Mouse (Mus musculus) intestine, postnatal 0 days (tissue): ENCODE data around the gene Atxn1. TPM values are rescaled to one million over a fixed set of nuclear protein-coding genes. Genes with fewer than 3 reads are reported as not detected.

Experiments
- ATAC-seq: fragments of 200-750 bp; cut with Nextera tagmentation; 2 replicates; pipeline ENCODE4 v1.8.0; 2017; ENCODE audit warnings: mild to moderate bottlenecking, moderate TSS enrichment, moderate library complexity
- H3K27ac ChIP-seq: fragments of 300-500 bp; sonication (generic); 2 replicates; pipeline ENCODE4 v1.5.1; 2014; ENCODE audit warnings: mild to moderate bottlenecking, low read depth, low read length, moderate library complexity
- H3K27me3 ChIP-seq: fragments of 300-500 bp; sonication (generic); replicated peaks from 2 replicates; pipeline ENCODE4 v1.6.1; 2014; ENCODE audit warnings: low read length, mixed read lengths; ENCODE audit not compliant: control insufficient read depth, insufficient read depth
- H3K36me3 ChIP-seq: fragments of 300-500 bp; sonication (generic); 2 replicates; pipeline ENCODE4 v1.6.1; 2014; ENCODE audit warnings: mild to moderate bottlenecking, moderate library complexity; ENCODE audit not compliant: control insufficient read depth, insufficient read depth
- H3K4me1 ChIP-seq: fragments of 300-500 bp; sonication (generic); replicated peaks from 2 replicates; pipeline ENCODE4 v1.6.1; 2014; ENCODE audit warnings: antibody characterized with exemption, low read length, mixed read lengths; ENCODE audit not compliant: control insufficient read depth, insufficient read depth
- H3K4me2 ChIP-seq: fragments of 300-500 bp; sonication (generic); replicated peaks from 2 replicates; pipeline ENCODE4 v1.6.1; 2014; ENCODE audit warnings: low read depth, mild to moderate bottlenecking, moderate library complexity
- H3K4me3 ChIP-seq: fragments of 300-500 bp; sonication (generic); 2 replicates; pipeline ENCODE4 v1.5.1; 2014; ENCODE audit warnings: low read depth, low read length
- H3K9ac ChIP-seq: fragments of 300-500 bp; sonication (generic); 2 replicates; pipeline ENCODE4 v1.6.1; 2014; ENCODE audit warnings: mild to moderate bottlenecking, low read depth, low read length
- H3K9me3 ChIP-seq: fragments of 300-500 bp; sonication (generic); 2 replicates; pipeline ENCODE4 v1.6.1; 2016; ENCODE audit warnings: mixed run types; ENCODE audit not compliant: control insufficient read depth
- CTCF ChIP-seq: sonication (generic); IDR thresholded peaks from 2 replicates; pipeline ENCODE4 v1.5.1; 2016; ENCODE audit warnings: low read depth, mild to moderate bottlenecking, control low read depth, antibody characterized with exemption, moderate library complexity
- WGBS: fragments of 180-500 bp; shearing (Covaris S2); extraction: QIAGEN DNeasy Blood & Tissue Kit; methylation state at CpG from one replicate; pipeline ENCODE4 v1.1.7; 2014; 5-methylcytosine and 5-hydroxymethylcytosine counted together
- polyA plus RNA-seq: library from polyadenylated mRNA; unstranded; fragments of >200 nt; fragmentation: Nextera tagmentation; extraction: Ambion mirVana; gene quantifications from 2 replicates; pipeline ENCODE4 v1.2.1, GENCODE M21; 2015

Gene Atxn1
- polyA plus RNA-seq, 1 experiment from 2014 or later, result 6.1 TPM

DNA sequence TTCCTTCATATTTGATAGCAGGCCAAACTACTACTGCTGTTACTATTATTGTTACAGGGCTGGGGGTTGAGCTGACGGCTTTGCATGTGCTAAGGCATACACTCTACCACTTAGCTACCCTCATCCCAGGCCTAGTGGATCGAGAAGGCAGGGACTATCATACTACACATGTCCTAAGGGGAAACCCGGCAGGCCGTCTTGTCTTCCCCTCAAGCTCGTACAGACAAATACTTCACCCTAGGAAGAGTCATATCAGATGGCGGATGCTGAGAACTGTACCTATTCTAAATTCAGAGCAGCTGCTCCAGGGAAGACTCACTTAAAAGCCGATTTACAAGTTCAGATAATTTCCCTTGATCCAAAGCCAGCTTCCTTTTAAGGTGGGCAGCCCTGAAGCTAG lies 40.8 kb upstream of the Atxn1 start:
- Histone ChIP-seq H3K4me1 (no peaks in the 10 kb centered on the region), H3K27me3 (peaks cover 10% of the 10 kb centered on the region; the same call in 1 of the 2 replicates), H3K4me2 (no peak overlapping the region), H3K36me3 (no peaks in the 10 kb centered on the region), H3K9me3 (no peaks in the 10 kb centered on the region), H3K9ac (no peak overlapping the region), H3K27ac (no peak overlapping the region), H3K4me3 (no peak overlapping the region)
- TF ChIP-seq CTCF, result no peak
- 62% methylated on average over 7 of the region's 7 CpGs for WGBS
- ATAC-seq, result no peak

- H3K4me1 ChIP-seq, result no peaks in the 10 kb centered on the region
- TF ChIP-seq CTCF, result no peak
- H3K9me3 ChIP-seq, result no peaks in the 10 kb centered on the region
- H3K36me3 ChIP-seq, result no peaks in the 10 kb centered on the region
- no peaks in the 10 kb centered on the region for H3K27me3 ChIP-seq
- H3K4me3 ChIP-seq, result no peak overlapping the region
- no peak overlapping the region for H3K4me2 ChIP-seq
- H3K9ac ChIP-seq, result no peak overlapping the region
- WGBS, result 84% methylated on average over 5 of the region's 5 CpGs
- no peak overlapping the region for H3K27ac ChIP-seq
- ATAC-seq, result no peak
These were observed 36.5 kb upstream of the Atxn1 start for GRCm38 (mm10) chr13:46001356-46001755.

- WGBS, result 83% methylated on average over 9 of the region's 9 CpGs
- Histone ChIP-seq H3K36me3 (no peaks in the 10 kb centered on the region), H3K4me3 (no peak overlapping the region), H3K4me2 (no peak overlapping the region), H3K27ac (no peak overlapping the region), H3K9ac (no peak overlapping the region), H3K4me1 (no peaks in the 10 kb centered on the region), H3K9me3 (no peaks in the 10 kb centered on the region), H3K27me3 (no peaks in the 10 kb centered on the region)
- TF ChIP-seq CTCF, result no peak
- no peak for ATAC-seq
These were observed 28.1 kb upstream of the Atxn1 start for GRCm38 (mm10) chr13:45992953-45993352.

DNA sequence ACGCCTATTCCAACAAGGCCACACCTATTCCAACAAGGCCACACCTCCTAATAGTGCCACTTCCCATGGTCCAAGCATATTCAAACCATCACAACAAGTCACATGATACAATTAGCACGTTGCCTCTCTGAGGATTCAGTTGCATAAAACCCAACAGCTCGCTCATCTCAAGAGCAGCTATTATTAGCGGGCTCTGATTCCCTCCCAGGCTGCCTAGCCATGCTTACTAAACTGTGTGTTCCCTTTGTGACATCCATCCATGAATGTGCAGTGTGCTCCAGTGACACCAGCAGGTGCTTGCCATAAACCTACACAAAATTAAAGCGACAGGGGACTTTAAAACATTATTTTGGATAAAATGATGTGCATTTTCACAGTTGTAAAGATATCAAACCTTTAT lies 25.7 kb upstream of the Atxn1 start:
- ATAC-seq, result no peak
- Histone ChIP-seq H3K27ac (no peak overlapping the region), H3K9ac (no peak overlapping the region), H3K4me1 (no peaks in the 10 kb centered on the region), H3K36me3 (no peaks in the 10 kb centered on the region), H3K27me3 (no peaks in the 10 kb centered on the region), H3K9me3 (no peaks in the 10 kb centered on the region), H3K4me2 (no peak overlapping the region), H3K4me3 (no peak overlapping the region)
- 72% methylated on average over 5 of the region's 5 CpGs for WGBS
- no peak for TF ChIP-seq CTCF

DNA sequence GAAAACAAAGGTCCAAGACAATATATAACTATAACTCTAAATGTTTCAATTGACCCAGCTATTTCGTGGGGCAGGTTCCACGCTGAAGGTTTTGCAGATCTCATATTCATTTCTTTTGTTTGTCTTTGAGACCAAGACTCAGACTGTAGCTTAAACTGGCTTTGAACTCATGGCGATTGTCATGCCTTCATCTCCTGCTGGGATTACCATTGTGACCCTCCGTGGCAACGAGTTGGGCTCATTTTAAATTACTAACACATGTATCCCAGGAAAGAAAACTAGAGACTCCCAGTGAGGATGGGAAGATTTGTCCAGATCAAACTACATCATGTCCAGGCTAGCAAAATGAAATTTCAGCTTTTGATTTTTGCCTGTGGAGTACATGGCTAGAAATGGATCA lies 14.4 kb upstream of the Atxn1 start:
- Histone ChIP-seq H3K27ac (no peak overlapping the region), H3K9me3 (no peaks in the 10 kb centered on the region), H3K4me1 (no peaks in the 10 kb centered on the region), H3K27me3 (no peaks in the 10 kb centered on the region), H3K9ac (no peak overlapping the region), H3K4me3 (no peak overlapping the region), H3K4me2 (no peak overlapping the region), H3K36me3 (no peaks in the 10 kb centered on the region)
- TF ChIP-seq CTCF, result no peak
- WGBS, result 72% methylated on average over 5 of the region's 5 CpGs
- ATAC-seq, result no peak

- H3K4me3 ChIP-seq, result no peak overlapping the region
- H3K4me2 ChIP-seq, result no peak overlapping the region
- ATAC-seq, result peak; percentile 36; the same call in 1 of the 2 replicates
- H3K27me3 ChIP-seq, result no peaks in the 10 kb centered on the region
- no peaks in the 10 kb centered on the region for H3K9me3 ChIP-seq
- H3K36me3 ChIP-seq, result no peaks in the 10 kb centered on the region
- 43% methylated on average over 1 of the region's 1 CpGs for WGBS
- no peak overlapping the region for H3K27ac ChIP-seq
- H3K4me1 ChIP-seq, result no peaks in the 10 kb centered on the region
- TF ChIP-seq CTCF, result peak; percentile 98
- no peak overlapping the region for H3K9ac ChIP-seq
These were observed 12.1 kb upstream of the Atxn1 start for GRCm38 (mm10) chr13:45976894-45977293.

DNA sequence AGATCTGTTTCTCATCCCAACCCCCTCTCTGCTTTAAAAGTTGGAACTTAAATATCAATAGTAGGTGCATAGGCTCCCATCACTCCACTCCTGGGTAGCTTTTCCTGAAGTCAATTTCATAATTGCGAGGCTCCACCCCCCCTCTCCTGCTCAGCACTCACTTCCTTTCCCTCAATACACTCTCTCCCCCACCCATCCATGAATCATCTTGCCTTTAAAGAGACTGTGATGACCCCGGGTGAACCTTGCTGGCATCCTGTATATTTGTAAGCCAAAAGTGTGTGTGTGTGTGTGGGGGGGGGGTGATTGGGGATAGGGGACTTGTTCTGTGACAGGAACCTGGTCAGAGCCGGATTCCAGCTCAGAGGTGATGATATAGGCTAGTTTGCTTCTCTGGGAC lies 9.8 kb upstream of the Atxn1 start:
- Histone ChIP-seq H3K27me3 (no peaks in the 10 kb centered on the region), H3K9ac (no peak overlapping the region), H3K4me2 (no peak overlapping the region), H3K27ac (no peak overlapping the region), H3K36me3 (no peaks in the 10 kb centered on the region), H3K4me3 (no peak overlapping the region), H3K4me1 (no peaks in the 10 kb centered on the region), H3K9me3 (no peaks in the 10 kb centered on the region)
- TF ChIP-seq CTCF, result no peak
- ATAC-seq, result no peak
- 48% methylated on average over 3 of the region's 3 CpGs for WGBS
